Mouse (Mus musculus) frontal cortex, postnatal 10 days (tissue): ENCODE results near the gene Dnah8.
"Not testable (repeated sequence)": the region's sequence is repeated elsewhere in the genome, so short reads cannot be mapped to it uniquely, and the experiment has no call there.

ENCODE experiments used
- DNase-seq, 2 experiments: peaks; one replicate each; pipeline ENCODE4 v3.0.0; 2022; ENCODE audit warnings: low spot score in 2 of 2, mixed read lengths in 1 of 2

Dnah8 gene

GRCm38 (mm10) chr17:30609305-30609979, 14.7 kb upstream of the Dnah8 start:
- no peak for DNase-seq

GRCm38 (mm10) chr17:30609980-30610307, 14.2 kb upstream of the Dnah8 start:
- DNase-seq: no peak

- no peak for DNase-seq
Measured at GRCm38 (mm10) chr17:30610739-30611138, 13.4 kb upstream of the Dnah8 start.

GRCm38 (mm10) chr17:30611221-30612074, 12.7 kb upstream of the Dnah8 start:
- DNase-seq: no peak

GRCm38 (mm10) chr17:30612075-30612859, 11.9 kb upstream of the Dnah8 start:
- peak; percentile 99 to 100 for DNase-seq

- no peak for DNase-seq
Measured at GRCm38 (mm10) chr17:30613350-30613749, 10.8 kb upstream of the Dnah8 start.

- no peak for DNase-seq
Measured at GRCm38 (mm10) chr17:30616203-30616602, 8.0 kb upstream of the Dnah8 start.

- DNase-seq: no peak
Measured at GRCm38 (mm10) chr17:30618136-30618891, 5.8 kb upstream of the Dnah8 start.

- no peak for DNase-seq
Measured at GRCm38 (mm10) chr17:30619153-30619552, 5.0 kb upstream of the Dnah8 start.

GRCm38 (mm10) chr17:30620548-30620947, 3.6 kb upstream of the Dnah8 start:
- DNase-seq: no peak

- DNase-seq: no peak
Measured at GRCm38 (mm10) chr17:30621450-30621849, 2.7 kb upstream of the Dnah8 start.

- DNase-seq: no peak
Measured at GRCm38 (mm10) chr17:30623200-30623599, 954 bp upstream of the Dnah8 start.

GRCm38 (mm10) chr17:30626719-30627118, 2.6 kb downstream of the Dnah8 start, which contains the start of gene Glo1:
TSS of gene Glo1 (minus strand) at chr17:30626871.
- not testable (repeated sequence) for DNase-seq

- DNase-seq: no peak
Measured at GRCm38 (mm10) chr17:30635367-30635766, 11.2 kb downstream of the Dnah8 start.

GRCm38 (mm10) chr17:30637714-30638113, 13.6 kb downstream of the Dnah8 start:
- DNase-seq: no peak

GRCm38 (mm10) chr17:30638996-30639395, 14.8 kb downstream of the Dnah8 start:
- DNase-seq: no peak

- DNase-seq: no peak
Measured at GRCm38 (mm10) chr17:30640896-30641295, 16.7 kb downstream of the Dnah8 start.

GRCm38 (mm10) chr17:30648770-30649169, 24.6 kb downstream of the Dnah8 start:
- DNase-seq: no peak

GRCm38 (mm10) chr17:30653010-30653409, 28.9 kb downstream of the Dnah8 start:
- no peak for DNase-seq

- DNase-seq: no peak
Measured at GRCm38 (mm10) chr17:30657530-30658151, 33.5 kb downstream of the Dnah8 start.

- peak; percentile 48 to 68 for DNase-seq
Measured at GRCm38 (mm10) chr17:30658152-30658544, 34.0 kb downstream of the Dnah8 start.
